Comparison of ENCODE assay signal across 35 mouse cellular contexts in the genomic region with DNA sequence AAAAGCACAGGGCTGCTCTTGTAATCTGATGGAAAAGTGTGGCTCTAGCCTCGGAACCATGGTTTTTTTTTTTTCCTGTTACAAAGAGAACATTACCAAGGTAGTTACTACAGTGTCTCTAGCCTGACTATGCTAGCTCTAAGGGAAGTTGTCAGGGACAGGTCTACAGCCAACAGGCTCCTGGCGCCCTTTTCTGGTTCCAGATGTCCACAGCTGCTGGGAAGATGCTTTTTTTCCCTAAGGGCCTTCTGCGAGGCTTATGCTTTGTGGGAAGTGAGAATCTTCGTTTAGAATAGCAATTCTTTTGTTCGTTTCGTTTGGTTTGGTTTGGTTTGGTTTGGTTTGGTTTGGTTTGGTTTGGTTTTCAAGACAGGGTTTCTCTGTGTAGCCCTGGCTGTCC. TPM values are rescaled to one million over a fixed set of nuclear protein-coding genes. Genes with fewer than 3 reads are reported as not detected.
DNase-seq lines count a peak whose midpoint lies in the region; ATAC-seq lines count a peak whose summit lies in the region.
"Had no signal": no experiment of that assay in that cellular context is flagged by ENCODE, and none has a peak within 500 bp of the region (broad histone marks: within the 10 kb centered on the region; RNA-seq: fewer than 3 reads in every experiment).

No protein-coding gene starts in this region.

- H3K9ac ChIP-seq in kidney, embryonic 16.5 days (replicated peaks; ENCODE audit: low read length), result no peak overlapping the region
- H3K9ac ChIP-seq: hindbrain, embryonic 12.5 days; intestine, embryonic 15.5 days; liver, embryonic 14.5 days; lung, embryonic 14.5 days; midbrain, embryonic 12.5 days; neural tube, embryonic 12.5 days had no signal

- DNase-seq in kidney, postnatal 10 days, result peak; percentile 68
- DNase-seq in urinary bladder, postnatal 14 days (ENCODE audit: low spot score), result peak; percentile 30
- DNase-seq in urinary bladder, adult 2 months (ENCODE audit: low spot score), result no peak
- DNase-seq in heart, postnatal 36 days, result peak; percentile 63
- no peak for DNase-seq in layer of hippocampus, adult 9-11 months
- DNase-seq: adrenal gland, postnatal 36 days; cerebellum, adult 2 months; cerebellum, postnatal 14 days; gastrocnemius, adult 2 months; kidney, adult 9 months; kidney, postnatal 36 days; layer of hippocampus, postnatal 36 days; liver; lung, embryonic 14.5 days; right cerebral cortex, adult 18-20 months; thymus, postnatal 4 days had no signal

- no peak for ATAC-seq in kidney, embryonic 16.5 days (ENCODE audit: low FRiP score, low TSS enrichment)
- ATAC-seq in cerebellum, adult (ENCODE audit: insufficient number of reproducible peaks, low FRiP score, low TSS enrichment), result no peak
- ATAC-seq: forebrain, embryonic 16.5 days; hindbrain, postnatal 0 days; intestine, embryonic 15.5 days had no signal

- intact Hi-C loops in heart, postnatal 36 days (cut with DNase I), result no loop called here

- H3K36me3 ChIP-seq in kidney, embryonic 16.5 days (ENCODE audit: insufficient read depth, low read length), result no peaks in the 10 kb centered on the region
- H3K36me3 ChIP-seq: hindbrain, embryonic 12.5 days; intestine, embryonic 15.5 days; midbrain, embryonic 12.5 days; neural tube, embryonic 12.5 days had no signal

- no peaks in the 10 kb centered on the region for H3K9me3 ChIP-seq in kidney, embryonic 16.5 days (ENCODE audit: low read length)
- H3K9me3 ChIP-seq: hindbrain, embryonic 12.5 days; intestine, embryonic 15.5 days; megakaryocyte, embryonic 14.5 days; midbrain, embryonic 12.5 days; neural tube, embryonic 12.5 days had no signal

- no peak overlapping the region for H3K4me2 ChIP-seq in kidney, embryonic 16.5 days (replicated peaks; ENCODE audit: low read depth, low read length)
- H3K4me2 ChIP-seq: hindbrain, embryonic 12.5 days; intestine, embryonic 15.5 days; lung, embryonic 14.5 days; midbrain, embryonic 12.5 days; neural tube, embryonic 12.5 days had no signal

- no peak overlapping the region for H3K4me3 ChIP-seq in kidney, embryonic 16.5 days (ENCODE audit: low read length)
- H3K4me3 ChIP-seq: erythroblast, embryonic 14.5 days; gastrocnemius, adult 2 months; hindbrain, embryonic 12.5 days; intestine, embryonic 15.5 days; megakaryocyte, embryonic 14.5 days; midbrain, embryonic 12.5 days; myocyte; neural tube, embryonic 12.5 days had no signal

- 77% methylated on average over 6 of the region's 6 CpGs for WGBS in kidney, embryonic 16.5 days

- no peak overlapping the region for H3K27ac ChIP-seq in kidney, embryonic 16.5 days (ENCODE audit: low read length)
- H3K27ac ChIP-seq: gastrocnemius, adult 2 months; hindbrain, embryonic 12.5 days; hindbrain, postnatal 0 days; intestine, embryonic 15.5 days; liver, embryonic 14.5 days; midbrain, embryonic 12.5 days; neural tube, embryonic 12.5 days; stomach, postnatal 0 days had no signal

- no peaks in the 10 kb centered on the region for H3K27me3 ChIP-seq in kidney, embryonic 16.5 days (ENCODE audit: insufficient read depth, low read length)
- H3K27me3 ChIP-seq: intestine, embryonic 15.5 days; midbrain, embryonic 12.5 days; neural tube, embryonic 12.5 days had no signal

- H3K4me1 ChIP-seq in kidney, embryonic 16.5 days (ENCODE audit: insufficient read depth, low read length), result no peaks in the 10 kb centered on the region
- H3K4me1 ChIP-seq: hindbrain, embryonic 12.5 days; intestine, embryonic 15.5 days; midbrain, embryonic 12.5 days had no signal

RNA-seq across cellular contexts. Expression of gene Slfn14, which starts 6.8 kb away (rescaled TPM):
- polyA plus RNA-seq in kidney, embryonic 16.5 days (2015; fragmentation: Nextera tagmentation; extraction: Ambion mirVana), result 0.25 and 0.42 TPM in 2 replicates
- polyA plus RNA-seq in urinary bladder, adult 2 months (2012; rRNA removed), result 0.01 TPM in 1 of 2 replicates, not detected in the other
- total RNA-seq in heart, postnatal 36 days (2021), result under 1 TPM; 0.11 TPM
- total RNA-seq: adrenal gland, adult 18-20 months; adrenal gland, postnatal 36 days; gastrocnemius, adult 2 months; hindbrain, postnatal 0 days; layer of hippocampus, postnatal 36 days; left cerebral cortex, postnatal 14 days; midbrain, postnatal 0 days had no signal
- polyA plus RNA-seq: cortical plate, adult 2 months; forebrain, embryonic 16.5 days; gonadal fat pad, adult 2 months; hindbrain, postnatal 0 days; midbrain, postnatal 0 days; thymus, postnatal 0 days had no signal

RNA-seq across cellular contexts. Expression of gene Ap2b1, which starts 19.1 kb away (rescaled TPM):
- polyA plus RNA-seq in kidney, embryonic 16.5 days (2015; fragmentation: Nextera tagmentation; extraction: Ambion mirVana), result 64.2 and 70.8 TPM in 2 replicates
- polyA plus RNA-seq in urinary bladder, adult 2 months (2012; rRNA removed), result 37.1 and 46.7 TPM in 2 replicates
- total RNA-seq in heart, postnatal 36 days (2021), result 10 to 100 TPM; 44.9 to 46.1 TPM

RNA-seq across cellular contexts. Expression of gene Pex12, which starts 22.7 kb away (rescaled TPM):
- polyA plus RNA-seq in kidney, embryonic 16.5 days (2015; fragmentation: Nextera tagmentation; extraction: Ambion mirVana), result 14.0 and 15.2 TPM in 2 replicates
- 10.6 and 11.0 TPM in 2 replicates for polyA plus RNA-seq in urinary bladder, adult 2 months (2012; rRNA removed)
- total RNA-seq in heart, postnatal 36 days (2021), result 10 to 100 TPM in 1 of 2 experiments, 1 to 10 TPM in 1; 7.9 to 11.8 TPM

Comparison
In these comparisons a context has a peak if more than half of its experiments do, and no peak if none do; other contexts are left out.
1. DNase-seq: peak in kidney, postnatal 10 days (single experiment), urinary bladder, postnatal 14 days (single experiment) and heart, postnatal 36 days (2 of 2); none in urinary bladder, adult 2 months (single experiment) and layer of hippocampus, adult 9-11 months (single experiment).